Mouse (Mus musculus): ENCODE measurements around the gene Klhl26. TPM values are rescaled to one million over a fixed set of nuclear protein-coding genes. Genes with fewer than 3 reads are reported as not detected.

Klhl26 gene
- 45.0 and 47.6 TPM in 2 replicates for polyA plus RNA-seq (2012; rRNA removed)

DNA sequence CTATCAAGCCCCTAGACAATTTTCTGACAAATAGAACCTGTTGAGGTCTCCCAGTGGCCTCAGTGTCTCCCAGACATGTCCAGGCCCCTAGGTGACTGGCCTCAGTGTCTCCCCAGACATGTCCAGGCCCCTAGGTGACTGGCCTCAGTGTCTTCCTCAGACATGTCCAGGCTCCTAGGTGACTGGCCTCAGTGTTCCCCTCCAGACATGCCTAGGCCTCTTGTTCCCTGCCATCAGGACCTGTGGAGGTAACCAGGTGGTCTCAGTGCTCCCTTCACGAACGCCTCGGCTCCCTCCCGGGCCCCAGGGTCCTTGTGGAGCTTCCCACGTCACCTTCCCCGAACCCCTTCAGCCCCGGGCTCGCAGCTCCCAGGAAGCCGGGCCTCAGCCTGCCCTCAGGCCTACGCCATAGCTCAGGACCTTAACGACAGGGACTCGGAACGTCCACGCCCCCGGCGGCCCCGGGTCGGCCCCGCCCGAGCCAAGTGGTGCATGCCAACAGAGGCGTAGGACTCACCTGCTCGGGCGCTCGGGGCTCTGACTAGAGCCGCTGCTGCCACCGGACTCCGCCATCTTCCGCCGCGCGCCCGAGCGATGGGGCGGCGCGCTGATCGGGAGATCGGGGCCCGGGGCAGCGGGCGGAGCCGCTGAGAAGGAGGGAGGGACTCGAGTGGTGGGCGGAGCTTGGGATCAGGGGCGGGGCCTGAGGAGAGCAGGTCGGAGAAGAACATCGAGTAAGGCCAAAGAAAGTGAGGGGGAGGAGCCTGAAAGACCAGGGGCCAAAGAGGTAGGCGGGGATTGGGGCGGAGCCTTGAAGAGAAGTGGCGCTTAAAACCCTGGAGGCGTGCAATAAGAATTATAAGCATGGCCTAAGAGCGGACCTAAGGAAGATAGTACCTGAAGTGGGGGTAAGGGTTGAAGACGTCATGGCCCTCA lies at the start of gene Klhl26:
Gene Klhl26 (minus strand): TSS at position 636 of the 936 bp plus-strand sequence.

DNA sequence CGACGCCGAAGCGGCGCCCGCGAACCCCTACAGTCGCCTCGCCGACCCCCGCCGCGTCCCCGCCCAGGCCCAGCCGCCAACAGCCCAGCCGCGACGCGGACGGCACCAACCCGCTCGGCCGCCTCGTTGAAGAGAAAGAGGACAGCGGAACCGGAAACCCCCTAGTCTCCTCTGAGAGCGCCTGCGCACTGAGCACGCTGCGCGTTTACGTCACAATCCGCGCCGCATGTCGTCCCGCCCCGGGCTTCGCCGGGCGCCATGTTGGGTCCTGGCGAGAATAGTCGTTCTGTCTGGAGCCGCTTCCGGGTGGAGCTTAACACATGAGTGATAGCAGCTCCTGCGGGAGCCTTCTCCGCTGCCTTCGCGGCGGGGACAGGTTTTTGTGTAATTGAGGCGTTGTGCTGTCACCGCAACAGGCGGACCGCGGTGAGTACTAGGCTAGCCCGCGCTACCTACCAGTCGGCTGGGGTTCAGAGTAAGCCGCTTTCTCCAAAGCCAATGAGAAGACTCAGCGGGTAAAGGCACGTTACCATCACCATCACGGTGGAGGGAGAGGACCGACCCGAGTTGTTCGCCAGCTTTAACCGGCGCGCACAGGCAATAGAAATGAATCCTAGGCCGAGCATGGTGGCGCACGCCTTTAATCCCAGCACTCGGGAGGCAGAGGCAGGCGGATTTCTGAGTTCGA lies 33.6 kb upstream of the Klhl26 start, which contains the start of gene Uba52:
Gene Uba52 (minus strand): TSS at position 574 of the 688 bp plus-strand sequence.

DNA sequence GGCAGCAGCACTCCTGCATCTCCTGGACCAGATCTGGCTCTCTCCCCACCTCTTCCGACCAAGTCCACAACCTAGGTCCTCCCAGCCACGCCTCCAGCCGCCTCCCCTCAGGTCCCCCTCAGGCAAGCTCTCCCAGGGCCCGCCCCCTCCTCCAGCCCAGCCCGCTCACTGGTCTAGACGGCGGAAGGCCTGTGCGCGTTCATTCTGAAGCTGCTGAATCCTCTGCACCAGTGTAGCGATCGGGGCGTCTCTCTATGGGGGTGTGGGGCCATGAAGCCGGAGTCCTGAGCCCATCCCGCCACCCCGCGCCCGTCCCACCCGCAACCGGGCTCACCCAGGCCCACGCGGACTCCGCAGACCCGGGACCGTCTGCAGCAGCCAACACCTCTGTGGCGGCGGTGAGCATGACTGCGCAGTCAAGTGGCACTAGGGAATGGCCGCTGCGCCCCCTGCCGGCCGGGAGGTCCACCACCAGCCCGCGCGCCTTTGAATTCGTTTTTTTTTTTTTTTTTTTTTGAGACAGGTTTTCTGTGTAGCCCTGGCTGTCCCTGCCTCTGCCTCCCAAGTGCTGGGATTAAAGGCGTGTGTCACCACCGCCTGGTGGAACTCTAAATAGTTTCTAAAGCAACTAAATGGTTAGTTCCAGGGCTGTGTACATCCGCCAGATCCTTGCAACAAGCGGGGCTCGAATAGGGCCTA lies 29.7 kb upstream of the Klhl26 start, which contains the start of gene Rex1bd:
Gene Rex1bd (minus strand): TSS at position 425 of the 699 bp plus-strand sequence.

DNA sequence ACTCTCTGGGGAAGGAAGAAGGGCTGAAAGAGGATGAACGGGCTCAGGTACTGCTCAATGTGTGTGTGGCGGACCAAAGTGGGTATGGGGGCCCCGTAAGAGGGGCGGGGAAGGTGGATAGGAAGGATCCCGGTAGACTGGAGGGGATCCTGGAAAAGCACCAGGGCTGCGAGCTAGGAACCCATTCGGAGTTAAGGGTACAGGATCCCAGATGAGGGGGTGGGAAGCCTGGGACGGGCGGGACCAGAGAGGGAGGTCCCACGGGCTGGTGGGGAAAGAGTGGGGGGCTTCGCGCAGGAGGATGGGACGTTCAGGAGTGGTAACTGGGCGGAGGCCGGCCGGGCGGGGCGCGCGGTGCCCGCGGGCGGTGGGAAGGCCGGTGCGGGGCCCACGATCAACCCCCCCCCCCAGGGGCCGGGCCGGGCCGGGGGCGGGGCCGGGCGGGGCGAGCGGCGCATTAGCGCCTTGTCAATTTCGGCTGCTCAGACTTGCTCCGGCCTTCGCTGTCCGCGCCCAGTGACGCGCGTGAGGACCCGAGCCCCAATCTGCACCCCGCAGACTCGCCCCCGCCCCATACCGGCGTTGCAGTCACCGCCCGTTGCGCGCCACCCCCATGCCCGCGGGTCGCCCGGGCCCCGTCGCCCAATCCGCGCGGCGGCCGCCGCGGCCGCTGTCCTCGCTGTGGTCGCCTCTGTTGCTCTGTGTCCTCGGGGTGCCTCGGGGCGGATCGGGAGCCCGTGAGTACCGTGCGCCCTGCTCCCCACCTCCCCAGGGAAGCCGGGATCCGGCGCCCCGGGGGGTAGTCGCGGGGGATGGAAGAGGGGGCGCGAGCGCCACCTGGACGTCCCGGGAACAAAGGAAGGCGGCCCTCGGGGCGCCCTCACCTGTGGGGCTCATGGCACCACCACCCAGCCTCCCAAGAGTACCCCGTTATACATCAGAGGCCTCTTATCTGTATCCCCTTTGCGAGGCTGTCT lies 16.2 kb upstream of the Klhl26 start, which contains the start of gene Crlf1:
Gene Crlf1 (plus strand): TSS at position 495 of the 977 bp plus-strand sequence.

DNA sequence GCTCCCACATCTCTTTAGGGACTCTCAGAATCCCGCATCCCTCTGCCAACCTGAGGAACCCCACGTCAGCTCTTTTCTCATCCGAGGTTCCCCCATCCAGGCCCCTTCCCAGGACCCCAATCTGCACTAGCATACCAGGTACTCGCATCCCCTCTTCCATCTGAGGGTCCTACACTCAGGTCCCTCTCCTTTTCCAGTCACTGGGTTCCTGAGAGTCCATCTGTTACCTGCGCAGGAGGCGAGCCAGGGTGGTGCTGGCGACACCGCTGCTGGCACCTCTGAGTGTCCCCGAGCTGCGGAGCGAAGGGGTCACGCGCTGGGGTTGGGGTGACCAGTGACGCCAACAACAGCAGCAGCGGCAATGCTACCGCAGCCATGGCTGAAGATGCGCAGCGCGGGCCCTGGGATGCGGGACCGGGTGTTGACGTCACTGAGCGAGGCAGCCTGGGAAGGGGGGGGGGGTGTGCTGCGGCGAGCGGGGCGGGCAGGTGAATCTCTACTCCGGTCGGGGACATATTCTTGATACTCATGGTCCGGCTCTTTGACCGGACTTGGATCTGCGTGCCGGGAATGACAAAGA lies 10.3 kb upstream of the Klhl26 start, which contains the start of gene Tmem59l:
Gene Tmem59l (minus strand): TSS at position 418 of the 580 bp plus-strand sequence.

DNA sequence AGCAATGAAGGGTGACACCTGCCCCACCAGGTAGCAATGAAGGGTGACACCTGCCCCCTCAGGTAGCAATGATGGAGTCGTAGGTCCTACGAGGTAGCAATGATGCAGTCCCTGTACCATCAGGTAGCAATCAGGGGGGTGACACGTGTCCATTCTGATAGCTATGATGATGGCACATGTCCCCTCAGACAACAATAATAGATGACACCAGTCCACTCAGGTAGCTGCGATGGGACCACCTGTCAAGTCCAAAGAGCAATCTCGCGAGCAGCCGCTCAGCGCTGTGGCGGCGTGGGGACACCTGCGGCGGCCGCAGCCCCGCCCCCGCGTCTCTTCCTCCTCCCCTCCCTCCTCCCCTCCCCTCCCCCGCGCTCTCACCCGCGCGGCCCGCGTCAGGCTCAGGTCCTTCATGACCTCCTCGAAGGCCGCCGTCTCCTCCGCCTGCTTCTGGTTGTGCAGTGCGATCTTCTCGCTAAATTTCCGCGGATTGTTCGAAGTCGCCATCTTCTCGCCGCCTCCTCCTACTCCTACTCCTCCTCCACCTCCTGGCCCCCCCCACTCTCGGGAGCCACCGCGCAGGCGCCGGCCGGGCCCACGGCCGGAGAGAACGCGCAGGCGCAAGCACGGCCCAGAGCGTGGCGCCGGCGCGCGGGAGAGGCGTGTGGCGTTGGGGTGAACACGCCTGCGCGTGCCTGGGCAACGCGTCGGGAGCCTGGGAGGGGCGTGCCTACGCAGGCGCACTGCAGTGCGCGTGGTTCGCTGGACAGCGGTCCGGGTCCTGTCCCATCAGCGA lies 37.5 kb downstream of the Klhl26 start, which contains the start of gene Crtc1:
Gene Crtc1 (minus strand): TSS at position 525 of the 793 bp plus-strand sequence.

Other genes starting within 250 kb of the Klhl26 start
- 144 and 148 TPM in 2 replicates for gene Sugp2, start 242.7 kb downstream of the Klhl26 start, polyA plus RNA-seq (2012; rRNA removed)
- gene Armc6, start 242.5 kb downstream of the Klhl26 start, polyA plus RNA-seq (2012; rRNA removed), result 143 and 144 TPM in 2 replicates
- gene Homer3, start 194.1 kb downstream of the Klhl26 start, polyA plus RNA-seq (2012; rRNA removed), result 39.3 and 42.2 TPM in 2 replicates
- gene Ddx49, start 174.5 kb downstream of the Klhl26 start, polyA plus RNA-seq (2012; rRNA removed), result 53.5 and 59.7 TPM in 2 replicates
- 260 and 266 TPM in 2 replicates for gene Cope, start 174.4 kb downstream of the Klhl26 start, polyA plus RNA-seq (2012; rRNA removed)
- gene Cers1, start 161.2 kb downstream of the Klhl26 start, polyA plus RNA-seq (2012; rRNA removed), result 37.7 and 45.2 TPM in 2 replicates
- gene Gdf1, start 147.2 kb downstream of the Klhl26 start, polyA plus RNA-seq (2012; rRNA removed), result 13.0 and 13.6 TPM in 2 replicates
- gene Upf1, start 123.7 kb downstream of the Klhl26 start, polyA plus RNA-seq (2012; rRNA removed), result 18.0 and 25.0 TPM in 2 replicates
- gene Comp, start 103.4 kb downstream of the Klhl26 start, polyA plus RNA-seq (2012; rRNA removed), result 0.19 and 0.36 TPM in 2 replicates
- 48.8 and 63.0 TPM in 2 replicates for gene Crtc1, start 37.4 kb downstream of the Klhl26 start, polyA plus RNA-seq (2012; rRNA removed)
- 93.1 and 93.2 TPM in 2 replicates for gene Tmem59l, start 10.4 kb upstream of the Klhl26 start, polyA plus RNA-seq (2012; rRNA removed)
- gene Crlf1, start 16.2 kb upstream of the Klhl26 start, polyA plus RNA-seq (2012; rRNA removed), result 21.4 and 29.2 TPM in 2 replicates
- 208 and 217 TPM in 2 replicates for gene Rex1bd, start 29.8 kb upstream of the Klhl26 start, polyA plus RNA-seq (2012; rRNA removed)
- 1,219 and 1,269 TPM in 2 replicates for gene Uba52, start 33.8 kb upstream of the Klhl26 start, polyA plus RNA-seq (2012; rRNA removed)
- 515 and 521 TPM in 2 replicates for gene Fkbp8, start 50.8 kb upstream of the Klhl26 start, polyA plus RNA-seq (2012; rRNA removed)
- 36.9 and 38.8 TPM in 2 replicates for gene Kxd1, start 51.0 kb upstream of the Klhl26 start, polyA plus RNA-seq (2012; rRNA removed)
- 21.8 and 22.9 TPM in 2 replicates for gene Ell, start 62.5 kb upstream of the Klhl26 start, polyA plus RNA-seq (2012; rRNA removed)
- gene Isyna1, start 117.4 kb upstream of the Klhl26 start, polyA plus RNA-seq (2012; rRNA removed), result 198 and 208 TPM in 2 replicates
- 201 and 212 TPM in 2 replicates for gene Ssbp4, start 131.9 kb upstream of the Klhl26 start, polyA plus RNA-seq (2012; rRNA removed)
- gene Lrrc25, start 139.2 kb upstream of the Klhl26 start, polyA plus RNA-seq (2012; rRNA removed), result 0.78 and 0.87 TPM in 2 replicates
- 0.16 and 0.32 TPM in 2 replicates for gene Gdf15, start 155.5 kb upstream of the Klhl26 start, polyA plus RNA-seq (2012; rRNA removed)
- 45.7 and 46.8 TPM in 2 replicates for gene Pgpep1, start 183.4 kb upstream of the Klhl26 start, polyA plus RNA-seq (2012; rRNA removed)
- gene Lsm4, start 196.3 kb upstream of the Klhl26 start, polyA plus RNA-seq (2012; rRNA removed), result 153 and 155 TPM in 2 replicates
- gene Jund, start 222.0 kb upstream of the Klhl26 start, polyA plus RNA-seq (2012; rRNA removed), result 201 and 210 TPM in 2 replicates
- 0.12 and 0.14 TPM in 2 replicates for gene Iqcn, start 226.5 kb upstream of the Klhl26 start, polyA plus RNA-seq (2012; rRNA removed)
- not detected in 2 replicates for gene Gm3336, start 241.6 kb upstream of the Klhl26 start, polyA plus RNA-seq (2012; rRNA removed)
- gene Pde4c, start 246.8 kb upstream of the Klhl26 start, polyA plus RNA-seq (2012; rRNA removed), result 1.1 and 1.2 TPM in 2 replicates